Mouse (Mus musculus) frontal cortex, postnatal 14 days (tissue): ENCODE data around the gene Prdx6b.
A peak's percentile ranks its signal among the peaks of the same experiment; 100 is the strongest.

ENCODE experiments used
- DNase-seq, 2 experiments: peaks; one replicate each; pipeline ENCODE4 v3.0.0; 2022; ENCODE audit warnings: low spot score in 2 of 2

Prdx6b gene

GRCm38 (mm10) chr2:80292172-80292571 lies at the start of gene Prdx6b:
Prdx6b (plus strand) TSS chr2:80292472.
- no peak for DNase-seq

DNA sequence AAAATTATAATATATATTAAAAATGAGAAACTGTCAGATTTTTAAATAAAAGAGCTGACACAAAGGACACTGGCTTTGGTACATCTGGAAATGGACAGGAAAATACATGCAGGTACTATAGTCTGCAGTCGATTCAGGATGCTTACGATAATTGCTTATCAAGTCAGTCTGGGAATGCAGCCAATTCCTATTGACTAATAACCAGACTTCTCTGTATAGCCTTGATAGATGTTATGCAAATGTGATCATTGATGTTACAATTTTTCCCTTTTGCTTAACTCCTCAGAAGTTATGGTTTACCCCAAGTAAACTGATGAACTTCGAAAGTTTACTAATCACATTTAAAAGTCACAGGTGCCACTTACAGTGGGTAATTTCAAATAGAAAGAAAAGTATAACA lies 44.8 kb upstream of the Prdx6b start:
- DNase-seq = no peak

GRCm38 (mm10) chr2:80247868-80248267 lies 44.4 kb upstream of the Prdx6b start:
- no peak for DNase-seq

GRCm38 (mm10) chr2:80259888-80260672 lies 32.2 kb upstream of the Prdx6b start:
- no peak for DNase-seq

- peak; percentile 61 to 77 for DNase-seq
Observed at GRCm38 (mm10) chr2:80266894-80267293, 25.4 kb upstream of the Prdx6b start.

DNA sequence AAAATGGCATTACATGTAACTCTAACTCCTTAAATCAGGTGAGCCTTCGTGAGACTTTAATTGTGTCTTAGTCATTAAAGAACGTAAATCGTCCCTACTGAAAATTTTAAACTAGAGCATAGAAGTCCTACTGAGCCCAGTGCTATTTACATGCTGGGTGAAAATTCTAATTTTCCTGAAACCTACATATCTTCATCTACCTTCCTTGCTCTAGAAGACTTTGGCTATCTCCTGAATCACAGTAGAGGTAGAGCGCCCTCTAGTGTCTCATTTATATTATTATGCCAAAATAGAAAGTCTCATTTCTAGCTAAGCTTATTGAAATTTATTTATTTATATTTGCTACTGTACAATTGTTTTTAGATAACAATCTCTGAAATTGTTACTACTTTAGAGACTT lies 24.2 kb upstream of the Prdx6b start:
- DNase-seq = no peak

GRCm38 (mm10) chr2:80271431-80271830 lies 20.8 kb upstream of the Prdx6b start:
- no peak for DNase-seq

DNA sequence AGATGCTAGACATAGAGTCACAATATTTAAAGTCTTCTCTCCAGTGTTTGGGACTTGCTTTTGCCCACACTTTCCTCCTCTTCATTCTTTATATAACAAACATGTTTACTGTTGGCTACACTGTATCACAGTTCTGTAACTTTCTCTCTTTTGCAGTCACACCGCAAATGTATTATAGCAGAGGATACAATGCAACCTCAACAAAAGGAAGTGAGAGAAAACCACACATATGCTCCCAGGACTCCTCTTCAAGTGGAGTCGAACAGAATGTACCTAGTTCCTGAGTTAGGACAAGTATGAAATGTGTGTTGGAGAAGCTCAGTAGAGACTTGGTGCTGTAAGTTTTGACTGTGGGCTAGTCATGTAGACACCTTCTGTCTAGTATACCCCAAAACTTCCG lies 19.2 kb upstream of the Prdx6b start:
- DNase-seq = no peak

- no peak for DNase-seq
Observed at GRCm38 (mm10) chr2:80273763-80274162, 18.5 kb upstream of the Prdx6b start.

GRCm38 (mm10) chr2:80275136-80275535 lies 17.1 kb upstream of the Prdx6b start:
- DNase-seq = peak in 1 of 2 experiments; percentile 28

- no peak for DNase-seq
Observed at GRCm38 (mm10) chr2:80282214-80282613, 10.1 kb upstream of the Prdx6b start.

GRCm38 (mm10) chr2:80286397-80286796 lies 5.9 kb upstream of the Prdx6b start:
- no peak for DNase-seq

- DNase-seq = no peak
Observed at GRCm38 (mm10) chr2:80298334-80298733, 6.1 kb downstream of the Prdx6b start.

DNA sequence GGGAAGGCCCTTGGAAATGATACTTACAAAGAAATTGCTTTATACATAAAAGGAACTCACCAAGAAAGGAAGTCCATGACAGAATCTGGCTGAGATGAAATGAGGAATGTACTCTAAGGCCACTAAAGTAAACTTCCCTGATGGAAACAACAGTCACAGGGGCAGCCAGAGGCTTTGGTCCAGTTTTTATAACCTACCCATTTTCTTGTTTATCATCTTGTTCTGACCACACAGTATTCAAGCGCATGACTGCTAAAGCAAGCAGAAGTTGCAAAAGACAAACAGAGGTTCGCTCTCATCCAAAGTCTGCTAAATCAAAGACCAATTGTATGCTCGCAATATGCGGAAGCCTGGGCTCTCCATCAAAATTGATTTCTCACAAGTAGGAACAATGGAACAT lies 8.5 kb downstream of the Prdx6b start:
- no peak for DNase-seq

DNA sequence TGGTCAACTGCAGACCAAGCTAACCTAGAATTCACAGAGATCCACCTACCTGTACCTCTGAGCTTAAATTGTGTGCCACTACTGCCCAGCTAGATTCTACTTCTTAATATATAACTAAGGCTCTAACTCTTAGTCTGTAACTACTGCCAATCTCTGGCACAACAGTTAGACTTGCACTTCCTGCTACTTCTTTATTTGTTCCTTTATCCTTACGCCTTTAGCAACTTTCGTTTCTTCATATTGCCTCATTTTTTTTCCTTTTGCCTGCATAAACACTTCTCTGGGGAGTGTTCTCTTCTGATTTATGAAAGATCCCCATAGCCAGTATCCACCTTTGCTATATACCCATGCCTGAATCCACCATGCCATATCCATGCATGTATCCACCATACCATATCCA lies 11.7 kb downstream of the Prdx6b start:
- no peak for DNase-seq

DNA sequence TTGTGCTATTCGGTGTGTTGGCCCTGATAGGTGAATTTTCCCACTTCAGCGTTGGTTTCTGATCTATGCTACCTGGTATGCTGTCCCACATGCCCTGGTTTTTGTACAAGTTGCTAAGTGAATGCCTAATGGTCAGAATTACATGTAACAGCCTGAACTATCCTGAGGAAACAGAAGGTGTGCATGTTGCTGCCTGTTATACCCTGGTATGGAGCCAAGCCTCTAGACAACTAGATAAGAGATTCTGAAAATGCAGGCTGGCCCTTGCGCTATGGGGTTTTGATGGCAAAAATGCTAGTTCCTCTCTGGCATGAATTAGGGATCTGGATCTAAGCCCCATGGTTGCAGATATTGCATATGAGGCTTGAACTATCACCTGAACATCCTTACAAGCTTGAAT lies 15.4 kb downstream of the Prdx6b start:
- DNase-seq = no peak

DNA sequence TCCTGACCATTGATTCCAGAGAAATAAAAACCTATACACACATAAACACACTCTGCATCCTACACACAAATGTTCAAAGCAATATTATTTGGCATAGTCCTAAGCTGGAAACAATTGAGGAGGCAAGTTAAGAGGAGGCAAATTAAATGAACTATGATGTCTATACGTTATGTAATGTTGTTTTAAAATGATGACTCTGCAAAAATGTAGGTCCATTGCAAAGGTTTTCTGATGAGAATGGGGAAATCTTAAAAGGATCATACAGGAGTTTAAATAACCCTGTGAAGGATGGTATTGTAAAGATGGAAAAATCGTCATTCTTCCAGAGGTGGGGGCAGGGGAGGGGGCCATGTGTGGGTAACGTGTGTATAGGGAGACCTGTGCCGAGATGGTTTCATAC lies 17.5 kb downstream of the Prdx6b start:
- DNase-seq = no peak

DNA sequence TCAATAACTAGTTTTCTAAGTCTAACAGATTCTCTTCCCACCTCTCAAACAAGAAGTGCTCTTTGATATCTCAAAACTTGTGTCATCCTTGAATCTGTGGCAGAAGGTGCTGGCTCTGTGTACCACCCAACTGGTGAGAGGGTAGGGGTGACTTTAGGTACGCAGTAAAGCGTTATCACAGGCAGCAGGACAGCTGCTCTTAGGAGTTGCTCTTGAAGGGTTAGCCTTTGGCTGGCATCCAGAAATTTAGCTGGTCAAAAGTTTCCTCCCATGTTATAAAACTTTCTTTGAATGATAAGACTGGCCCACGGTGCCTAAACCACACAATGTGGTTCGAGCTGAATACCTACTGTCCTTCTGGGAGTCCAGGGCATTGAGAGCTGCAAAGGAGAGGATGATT lies 18.5 kb downstream of the Prdx6b start:
- DNase-seq = no peak

- no peak for DNase-seq
Observed at GRCm38 (mm10) chr2:80311350-80311749, 19.1 kb downstream of the Prdx6b start.

GRCm38 (mm10) chr2:80314201-80314600 lies 21.9 kb downstream of the Prdx6b start:
- DNase-seq = no peak

- DNase-seq = no peak
Observed at GRCm38 (mm10) chr2:80314854-80315241, 22.6 kb downstream of the Prdx6b start.

DNA sequence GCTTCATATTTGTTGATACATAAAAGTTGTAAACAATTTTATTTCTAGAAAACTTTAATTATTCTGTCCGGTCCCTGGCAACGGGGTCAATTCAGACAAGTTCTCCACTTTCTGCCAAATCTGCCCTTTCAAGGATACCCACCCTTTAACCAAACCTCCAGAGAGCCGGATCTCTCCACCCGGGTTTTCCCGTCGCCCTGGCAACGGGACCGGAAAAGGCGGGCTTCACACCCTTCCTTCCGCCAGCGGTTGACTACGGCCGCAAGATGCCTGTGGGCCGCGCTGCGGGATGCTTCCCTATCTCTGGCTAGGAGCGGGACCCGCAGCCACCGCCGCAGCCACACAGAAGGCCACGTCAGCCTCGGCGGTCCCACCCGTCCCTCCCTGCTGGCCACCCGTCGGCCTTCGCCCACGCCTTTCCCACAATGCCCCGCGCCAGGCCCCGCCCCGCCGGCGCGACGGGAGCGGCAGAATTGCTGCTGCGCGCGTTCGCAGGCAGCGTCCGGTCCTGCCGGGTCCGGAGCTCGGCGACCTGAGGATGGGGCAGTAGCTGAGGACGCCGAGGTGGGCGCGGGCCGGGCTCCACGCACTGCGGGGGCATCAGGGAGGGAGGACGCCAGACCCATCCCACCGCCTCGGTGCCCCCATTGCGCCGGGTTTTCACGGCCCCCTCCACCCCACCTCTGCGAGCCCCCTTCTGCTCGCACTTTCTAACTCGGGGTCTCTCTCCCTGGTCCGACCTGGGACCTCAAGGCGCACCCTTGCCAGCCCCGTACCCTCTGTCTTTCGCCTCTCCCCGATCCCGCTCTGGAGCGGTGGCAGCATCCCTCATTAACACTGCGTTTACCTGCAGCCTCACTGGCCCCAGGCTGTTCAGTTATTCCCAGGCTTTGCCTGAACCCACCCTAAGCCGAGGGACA lies 23.2 kb downstream of the Prdx6b start, which contains the start of gene Dnajc10:
Gene Dnajc10, plus strand, starts transcription at position 225 of the 920 bp plus-strand sequence.
- DNase-seq = peak; percentile 82 to 85

DNA sequence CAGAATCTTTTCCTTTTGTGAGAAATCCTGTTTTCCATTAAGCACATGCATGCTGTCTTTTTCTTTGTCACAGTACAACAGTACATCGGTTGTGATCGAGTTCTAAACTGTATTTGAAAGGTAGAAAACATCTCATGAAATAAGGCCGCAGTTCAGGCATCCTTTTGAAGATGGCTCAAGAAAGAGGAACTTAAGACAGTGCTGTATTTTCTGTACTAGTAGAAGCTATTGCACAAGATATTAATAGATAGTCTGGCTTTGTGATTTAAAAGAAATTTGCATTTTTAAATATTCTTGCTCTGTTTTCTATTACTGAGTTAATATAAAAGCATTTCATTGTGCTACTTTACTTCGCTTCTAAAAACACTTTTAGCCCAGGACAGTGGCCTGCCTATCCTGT lies 30.6 kb downstream of the Prdx6b start:
- DNase-seq = no peak
